Mouse (Mus musculus) embryonic fibroblast, embryonic 13.5 days (primary cell): ENCODE data around the gene Pelo.

Source experiments
- CTCF ChIP-seq: IDR thresholded peaks from 2 replicates; pipeline ENCODE4 v1.5.1; 2011; ENCODE audit warnings: mild to moderate bottlenecking, control low read depth, low read length, moderate library complexity, borderline replicate concordance; ENCODE audit not compliant: insufficient read depth
- POLR2A ChIP-seq: IDR thresholded peaks from 2 replicates; pipeline ENCODE4 v1.6.1; 2011; ENCODE audit warnings: low read depth, mild to moderate bottlenecking, control low read depth, low read length, moderate library complexity

DNA sequence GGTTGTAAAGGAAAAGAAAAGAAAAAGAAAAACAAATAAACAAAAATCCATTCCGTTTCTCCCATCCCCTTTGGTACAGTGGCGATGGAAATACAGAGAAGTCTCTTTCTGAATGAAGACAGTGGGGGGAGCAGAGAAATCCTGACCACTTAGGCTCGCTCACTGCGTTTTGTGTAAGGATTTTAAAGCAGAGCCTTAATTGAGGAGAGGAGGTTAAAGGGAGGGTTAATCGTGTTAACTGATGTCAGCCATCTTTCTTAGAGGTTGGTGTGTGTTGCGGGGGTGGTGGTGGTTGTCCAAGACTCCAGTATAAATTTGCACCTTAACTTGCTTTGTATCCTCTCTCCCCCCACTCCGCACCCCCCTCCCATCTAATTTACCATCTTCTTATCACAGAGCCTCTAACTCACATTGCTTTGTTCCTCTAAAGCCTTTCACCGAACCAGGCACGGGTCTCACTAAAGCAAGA is 1.0 kb upstream of the Pelo start:
- no peak for TF ChIP-seq CTCF
- TF ChIP-seq POLR2A: no peak
